Mouse (Mus musculus) midbrain, postnatal 0 days (tissue): ENCODE results near the gene Msantd2. TPM values are rescaled to one million over a fixed set of nuclear protein-coding genes. Genes with fewer than 3 reads are reported as not detected.

Experiments
- ATAC-seq: fragments of 200-750 bp; cut with Nextera tagmentation; 2 replicates; pipeline ENCODE4 v1.8.0; 2017; ENCODE audit warnings: moderate number of reproducible peaks, mild to moderate bottlenecking, moderate TSS enrichment, moderate library complexity; ENCODE audit not compliant: low FRiP score
- DNase-seq: peaks from one replicate; pipeline ENCODE4 v3.0.0-alpha.2; 2015; ENCODE audit warnings: low spot score
- H3K27ac ChIP-seq: fragments of 300-500 bp; sonication (generic); 2 replicates; pipeline ENCODE4 v1.5.1; 2014; ENCODE audit warnings: low read depth, mild to moderate bottlenecking, low read length, mixed read lengths
- H3K27me3 ChIP-seq: fragments of 300-500 bp; sonication (generic); 2 replicates; pipeline ENCODE4 v1.6.1; 2014; ENCODE audit warnings: low read length, control low read depth, mixed read lengths; ENCODE audit not compliant: insufficient read depth
- H3K36me3 ChIP-seq: fragments of 300-500 bp; sonication (generic); 2 replicates; pipeline ENCODE4 v1.6.1; 2014; ENCODE audit warnings: low read length, control low read depth, mixed read lengths; ENCODE audit not compliant: insufficient read depth
- H3K4me1 ChIP-seq: fragments of 300-500 bp; sonication (generic); 2 replicates; pipeline ENCODE4 v1.6.1; 2014; ENCODE audit warnings: mild to moderate bottlenecking, control low read depth, antibody characterized with exemption, low read length, mixed read lengths; ENCODE audit not compliant: insufficient read depth
- H3K4me2 ChIP-seq: fragments of 300-500 bp; sonication (generic); 2 replicates; pipeline ENCODE4 v1.6.1; 2014; ENCODE audit warnings: low read depth, mild to moderate bottlenecking, low read length, mixed read lengths; ENCODE audit not compliant: poor library complexity, severe bottlenecking
- H3K4me3 ChIP-seq: fragments of 300-500 bp; sonication (generic); 2 replicates; pipeline ENCODE4 v1.5.1; 2014; ENCODE audit warnings: low read depth, mild to moderate bottlenecking, low read length, moderate library complexity
- H3K9ac ChIP-seq: fragments of 300-500 bp; sonication (generic); replicated peaks from 2 replicates; pipeline ENCODE4 v1.6.1; 2014; ENCODE audit warnings: mild to moderate bottlenecking, low read length, moderate library complexity, mixed read lengths; ENCODE audit not compliant: poor library complexity, severe bottlenecking
- H3K9me3 ChIP-seq: fragments of 300-500 bp; sonication (generic); 2 replicates; pipeline ENCODE4 v1.6.1; 2016; ENCODE audit warnings: low read length, control low read depth
- CTCF ChIP-seq: IDR thresholded peaks from 2 replicates; pipeline ENCODE4 v1.5.1; 2016; ENCODE audit warnings: antibody characterized with exemption, mild to moderate bottlenecking
- WGBS: fragments of 180-500 bp; shearing (Covaris S2); extraction: QIAGEN DNeasy Blood & Tissue Kit; methylation state at CpG from one replicate; pipeline ENCODE4 v1.1.7; 2014; 5-methylcytosine and 5-hydroxymethylcytosine counted together
- polyA plus RNA-seq: library from polyadenylated mRNA; unstranded; fragments of >200 nt; fragmentation: Nextera tagmentation; extraction: Ambion mirVana; gene quantifications from 2 replicates; pipeline ENCODE4 v1.2.1, GENCODE M21; 2015
- total RNA-seq: library from RNA; depleted of rRNA; stranded (reverse); fragments of >200 nt; gene quantifications from 2 replicates; pipeline ENCODE4 v1.2.3, GENCODE M21; 2014

Gene Msantd2
- total and polyA plus RNA-seq, 2 experiments from 2014 or later: 20.5 to 37.0 TPM

- ATAC-seq: no peak
- Histone ChIP-seq H3K27ac (no peak overlapping the region), H3K36me3 (no peaks in the 10 kb centered on the region), H3K9me3 (no peaks in the 10 kb centered on the region), H3K9ac (no peak overlapping the region), H3K4me3 (no peak overlapping the region), H3K4me1 (peaks cover 12% of the 10 kb centered on the region), H3K4me2 (0 out of 2 replicates have a peak overlapping the region, but pooled peaks have one; percentile 9), H3K27me3 (peaks cover 13% of the 10 kb centered on the region; the same call in 1 of the 2 replicates)
- peak; percentile 79 for TF ChIP-seq CTCF
- WGBS: 13% methylated on average over 7 of the region's 7 CpGs
- DNase-seq: peak; percentile 82
These were observed 26.4 kb upstream of the Msantd2 start for GRCm38 (mm10) chr9:37462764-37463163.

- Histone ChIP-seq H3K9ac (no peak overlapping the region), H3K4me3 (no peak overlapping the region), H3K27ac (no peak overlapping the region), H3K27me3 (no peaks in the 10 kb centered on the region), H3K4me2 (no peak overlapping the region), H3K36me3 (no peaks in the 10 kb centered on the region), H3K9me3 (no peaks in the 10 kb centered on the region), H3K4me1 (no peaks in the 10 kb centered on the region)
- peak; percentile 23; the same call in 1 of the 2 replicates for TF ChIP-seq CTCF
- WGBS: 63% methylated on average over 3 of the region's 3 CpGs
- ATAC-seq (no peak), DNase-seq (no peak)
These were observed 15.5 kb upstream of the Msantd2 start for GRCm38 (mm10) chr9:37473611-37474125.

GRCm38 (mm10) chr9:37474923-37475322 is 14.2 kb upstream of the Msantd2 start:
- no peak for TF ChIP-seq CTCF
- ATAC-seq (no peak), DNase-seq (no peak)
- Histone ChIP-seq H3K4me2 (no peak overlapping the region), H3K9ac (no peak overlapping the region), H3K4me3 (no peak overlapping the region), H3K36me3 (no peaks in the 10 kb centered on the region), H3K9me3 (no peaks in the 10 kb centered on the region), H3K27ac (no peak overlapping the region), H3K4me1 (no peaks in the 10 kb centered on the region), H3K27me3 (no peaks in the 10 kb centered on the region)
- WGBS: 88% methylated on average over 7 of the region's 7 CpGs

- H3K4me2 ChIP-seq: no peak overlapping the region
- no peaks in the 10 kb centered on the region for H3K36me3 ChIP-seq
- no peak for DNase-seq
- TF ChIP-seq CTCF: no peak
- no peaks in the 10 kb centered on the region for H3K4me1 ChIP-seq
- no peaks in the 10 kb centered on the region for H3K27me3 ChIP-seq
- no peaks in the 10 kb centered on the region for H3K9me3 ChIP-seq
- H3K4me3 ChIP-seq: no peak overlapping the region
- WGBS: 72% methylated on average over 5 of the region's 5 CpGs
- H3K27ac ChIP-seq: no peak overlapping the region
- no peak for ATAC-seq
- no peak overlapping the region for H3K9ac ChIP-seq
These were observed 4.0 kb upstream of the Msantd2 start for GRCm38 (mm10) chr9:37485146-37485545.

- no peak overlapping the region for H3K9ac ChIP-seq
These were observed 1.1 kb upstream of the Msantd2 start for GRCm38 (mm10) chr9:37488041-37488440.

GRCm38 (mm10) chr9:37489446-37490120 is 464 bp downstream of the Msantd2 start:
- H3K27me3 ChIP-seq: no peaks in the 10 kb centered on the region
- H3K4me3 ChIP-seq: peak overlapping the region; percentile 98
- ATAC-seq: peak; percentile 72
- TF ChIP-seq CTCF: no peak
- H3K9me3 ChIP-seq: no peaks in the 10 kb centered on the region
- peaks cover 7% of the 10 kb centered on the region; the same call in 1 of the 2 replicates for H3K4me1 ChIP-seq
- DNase-seq: peak; percentile 48
- 2% methylated on average over 62 of the region's 75 CpGs for WGBS
- H3K4me2 ChIP-seq: peak overlapping the region; percentile 90
- H3K27ac ChIP-seq: peak overlapping the region; percentile 99
- H3K9ac ChIP-seq: peak overlapping the region; percentile 94
- no peaks in the 10 kb centered on the region for H3K36me3 ChIP-seq

More at GRCm38 (mm10) chr9:37488041-37488440, 1.1 kb upstream of the Msantd2 start:
- no peak for TF ChIP-seq CTCF
- WGBS: 37% methylated on average over 4 of the region's 4 CpGs
- Histone ChIP-seq H3K9me3 (no peaks in the 10 kb centered on the region), H3K36me3 (no peaks in the 10 kb centered on the region), H3K4me2 (peak overlapping the region; percentile 90), H3K4me3 (peak overlapping the region; percentile 98), H3K27ac (no peak overlapping the region), H3K4me1 (peaks cover 7% of the 10 kb centered on the region; the same call in 1 of the 2 replicates), H3K27me3 (no peaks in the 10 kb centered on the region)
- DNase-seq: no peak
- ATAC-seq: no peak
